Mouse (Mus musculus): ENCODE measurements around the gene Hmga2. TPM values are rescaled to one million over a fixed set of nuclear protein-coding genes. Genes with fewer than 3 reads are reported as not detected.

The Hmga2 gene
- polyA plus RNA-seq, 1 experiment from 2014 or later: 3.4 TPM

DNA sequence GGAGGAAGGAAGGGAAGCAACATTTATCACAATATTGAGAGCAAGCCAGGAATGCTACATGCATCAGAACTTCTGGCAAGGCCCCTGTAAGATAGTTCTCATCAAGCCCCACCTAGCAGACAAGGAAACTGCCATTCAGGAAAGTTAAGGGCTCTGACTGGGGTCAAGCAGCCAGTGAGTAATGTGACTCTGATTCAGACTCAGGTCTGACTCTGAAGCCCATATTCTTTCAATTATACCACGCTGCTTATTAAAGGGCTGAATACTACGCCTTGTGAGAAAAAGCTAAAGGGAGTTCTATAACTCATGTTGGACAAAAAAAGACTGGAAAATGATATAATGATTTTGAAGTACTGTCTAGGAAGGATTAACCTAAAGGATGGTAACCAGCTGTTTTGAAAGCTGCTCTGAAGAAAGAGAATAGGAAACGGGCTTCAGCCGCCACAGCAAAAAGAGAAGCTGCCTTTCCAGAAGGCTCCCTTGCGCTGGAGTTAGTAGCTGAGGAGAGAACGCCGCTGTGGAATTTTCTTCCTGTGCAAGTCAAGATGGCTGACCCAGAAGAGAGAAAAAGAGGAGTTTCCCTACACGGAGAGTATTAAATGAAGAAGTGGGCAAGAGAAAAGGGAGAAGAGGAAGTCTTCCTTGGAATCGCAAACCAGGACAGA lies 76.3 kb downstream of the Hmga2 start:
- no peak overlapping the region for H3K4me2 ChIP-seq (ENCODE audit: low read depth, low read length)
- no peak overlapping the region for H3K9ac ChIP-seq (replicated peaks; ENCODE audit: low read depth, low read length)
- 71% methylated on average over 9 of the region's 9 CpGs for WGBS
- no peaks in the 10 kb centered on the region for H3K4me1 ChIP-seq (ENCODE audit: control insufficient read depth, insufficient read depth, low read length)
- no peak overlapping the region for H3K27ac ChIP-seq (ENCODE audit: low read depth, low read length)
- no peak for ATAC-seq (ENCODE audit: low read depth)
- H3K9me3 ChIP-seq (ENCODE audit: control insufficient read depth, low read length): no peaks in the 10 kb centered on the region
- H3K36me3 ChIP-seq (ENCODE audit: control insufficient read depth, insufficient read depth, low read length): no peaks in the 10 kb centered on the region
- H3K27me3 ChIP-seq (ENCODE audit: control insufficient read depth, insufficient read depth, low read length): no peaks in the 10 kb centered on the region
- no peak overlapping the region for H3K4me3 ChIP-seq (ENCODE audit: low read depth, low read length)

DNA sequence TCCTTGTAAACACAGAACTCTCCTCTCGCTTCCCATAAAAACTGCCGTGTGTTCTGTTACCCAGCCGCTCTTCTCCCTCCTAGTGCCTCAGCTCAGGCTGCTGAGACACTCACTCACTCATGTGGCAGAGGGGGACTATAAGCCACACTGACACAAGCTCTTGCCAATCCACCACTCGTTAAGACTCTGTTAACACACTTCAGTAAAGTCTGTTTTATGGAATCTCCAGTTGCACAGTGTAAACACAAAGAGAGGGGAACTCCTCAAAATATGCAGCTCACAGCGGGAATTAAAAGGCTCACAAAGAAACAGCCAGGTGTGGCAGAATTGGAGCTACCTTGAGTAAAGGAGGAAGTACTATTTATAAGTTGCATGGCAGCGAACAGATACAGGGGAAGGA lies 77.5 kb downstream of the Hmga2 start:
- WGBS: 47% methylated on average over 6 of the region's 6 CpGs
- no peak overlapping the region for H3K4me3 ChIP-seq (ENCODE audit: low read depth, low read length)
- ATAC-seq (ENCODE audit: low read depth): no peak

DNA sequence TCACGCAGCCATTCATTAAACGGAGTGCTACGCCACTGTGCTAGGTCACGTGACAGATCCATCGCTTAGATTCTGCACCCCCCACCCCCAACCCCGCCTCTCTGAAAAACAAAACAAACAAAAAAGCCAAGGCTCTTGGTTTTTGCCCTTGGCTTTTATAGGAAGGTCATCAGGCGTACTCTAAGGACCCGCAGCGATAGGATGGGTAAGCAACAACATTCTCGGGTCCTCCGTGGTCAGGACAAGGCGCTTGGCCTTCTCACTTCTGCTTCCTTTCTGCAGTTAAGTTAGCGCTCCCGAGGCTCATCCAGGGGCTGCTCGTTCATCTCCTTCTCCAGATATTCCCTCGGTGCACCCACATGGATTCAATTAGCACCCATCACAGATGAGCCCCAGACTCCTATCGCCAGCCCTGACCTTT lies 79.0 kb downstream of the Hmga2 start:
- Histone ChIP-seq H3K4me2 (ENCODE audit: low read depth, low read length) (no peak overlapping the region), H3K27ac (ENCODE audit: low read depth, low read length) (no peak overlapping the region), H3K9ac (replicated peaks; ENCODE audit: low read depth, low read length) (no peak overlapping the region), H3K36me3 (ENCODE audit: control insufficient read depth, insufficient read depth, low read length) (no peaks in the 10 kb centered on the region), H3K27me3 (ENCODE audit: control insufficient read depth, insufficient read depth, low read length) (0 out of 2 replicates have a peak, but pooled peaks cover 3% of the 10 kb centered on the region), H3K4me1 (ENCODE audit: control insufficient read depth, insufficient read depth, low read length) (no peaks in the 10 kb centered on the region), H3K9me3 (ENCODE audit: control insufficient read depth, low read length) (no peaks in the 10 kb centered on the region), H3K4me3 (ENCODE audit: low read depth, low read length) (no peak overlapping the region)
- no peak for ATAC-seq (ENCODE audit: low read depth)
- 83% methylated on average over 17 of the region's 17 CpGs for WGBS

More for the DNA sequence above, 77.5 kb downstream of the Hmga2 start:
- Histone ChIP-seq H3K9me3 (ENCODE audit: control insufficient read depth, low read length) (no peaks in the 10 kb centered on the region), H3K9ac (replicated peaks; ENCODE audit: low read depth, low read length) (no peak overlapping the region), H3K36me3 (ENCODE audit: control insufficient read depth, insufficient read depth, low read length) (no peaks in the 10 kb centered on the region), H3K4me1 (ENCODE audit: control insufficient read depth, insufficient read depth, low read length) (no peaks in the 10 kb centered on the region), H3K27ac (ENCODE audit: low read depth, low read length) (no peak overlapping the region), H3K4me2 (ENCODE audit: low read depth, low read length) (no peak overlapping the region), H3K27me3 (ENCODE audit: control insufficient read depth, insufficient read depth, low read length) (no peaks in the 10 kb centered on the region)

DNA sequence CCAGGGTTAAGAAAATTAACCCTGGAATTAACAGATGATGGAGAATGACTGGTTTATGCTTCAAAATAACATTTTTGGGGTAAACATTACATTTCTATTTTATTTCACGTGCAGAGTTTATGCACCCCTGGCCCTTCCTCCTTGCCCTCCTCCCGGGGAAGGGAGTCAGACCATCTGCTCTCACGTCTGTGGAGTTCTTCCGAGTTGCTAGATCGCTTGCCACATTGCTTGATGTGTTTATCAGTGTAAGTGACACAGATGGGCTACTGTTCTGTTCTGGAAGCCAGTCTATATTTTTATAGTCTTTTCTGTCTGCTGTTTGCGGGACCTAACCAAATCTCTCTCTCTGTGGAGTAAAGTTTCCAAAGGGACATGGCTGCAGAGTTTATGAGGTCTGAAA lies 80.7 kb downstream of the Hmga2 start:
- Histone ChIP-seq H3K9me3 (ENCODE audit: control insufficient read depth, low read length) (no peaks in the 10 kb centered on the region), H3K4me3 (ENCODE audit: low read depth, low read length) (no peak overlapping the region), H3K4me2 (ENCODE audit: low read depth, low read length) (no peak overlapping the region), H3K27me3 (ENCODE audit: control insufficient read depth, insufficient read depth, low read length) (0 out of 2 replicates have a peak, but pooled peaks cover 3% of the 10 kb centered on the region), H3K9ac (replicated peaks; ENCODE audit: low read depth, low read length) (no peak overlapping the region), H3K4me1 (ENCODE audit: control insufficient read depth, insufficient read depth, low read length) (peaks cover 10% of the 10 kb centered on the region; the same call in 1 of the 2 replicates), H3K27ac (ENCODE audit: low read depth, low read length) (no peak overlapping the region), H3K36me3 (ENCODE audit: control insufficient read depth, insufficient read depth, low read length) (no peaks in the 10 kb centered on the region)
- WGBS: 57% methylated on average over 6 of the region's 6 CpGs
- no peak for ATAC-seq (ENCODE audit: low read depth)

DNA sequence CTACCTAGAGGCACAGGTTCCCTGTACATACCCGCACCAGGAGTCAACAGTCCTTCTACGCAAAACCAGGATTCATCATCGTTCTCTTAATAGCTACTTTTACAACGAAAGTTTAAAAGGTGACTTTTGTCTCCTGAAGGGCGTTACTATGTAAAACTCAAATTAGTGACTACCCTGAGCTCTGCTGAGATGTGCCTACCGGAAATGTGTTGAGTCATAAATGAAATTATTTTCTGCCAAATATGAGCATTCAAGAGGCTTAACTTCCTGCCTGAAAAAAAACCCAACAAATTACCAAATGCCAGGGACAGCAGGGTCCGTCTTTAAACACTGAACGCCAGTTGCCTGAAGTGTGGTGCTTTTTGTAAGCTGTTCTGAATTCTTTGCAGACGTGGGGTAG lies 81.5 kb downstream of the Hmga2 start:
- ATAC-seq (ENCODE audit: low read depth): no peak
- 90% methylated on average over 9 of the region's 9 CpGs for WGBS
- H3K9me3 ChIP-seq (ENCODE audit: control insufficient read depth, low read length): no peaks in the 10 kb centered on the region
- H3K4me2 ChIP-seq (ENCODE audit: low read depth, low read length): no peak overlapping the region
- H3K4me3 ChIP-seq (ENCODE audit: low read depth, low read length): no peak overlapping the region
- no peak overlapping the region for H3K27ac ChIP-seq (ENCODE audit: low read depth, low read length)
- peaks cover 3% of the 10 kb centered on the region; the same call in 1 of the 2 replicates for H3K27me3 ChIP-seq (ENCODE audit: control insufficient read depth, insufficient read depth, low read length)
- no peak overlapping the region for H3K9ac ChIP-seq (replicated peaks; ENCODE audit: low read depth, low read length)
- peaks cover 10% of the 10 kb centered on the region; the same call in 1 of the 2 replicates for H3K4me1 ChIP-seq (ENCODE audit: control insufficient read depth, insufficient read depth, low read length)
- H3K36me3 ChIP-seq (ENCODE audit: control insufficient read depth, insufficient read depth, low read length): no peaks in the 10 kb centered on the region

DNA sequence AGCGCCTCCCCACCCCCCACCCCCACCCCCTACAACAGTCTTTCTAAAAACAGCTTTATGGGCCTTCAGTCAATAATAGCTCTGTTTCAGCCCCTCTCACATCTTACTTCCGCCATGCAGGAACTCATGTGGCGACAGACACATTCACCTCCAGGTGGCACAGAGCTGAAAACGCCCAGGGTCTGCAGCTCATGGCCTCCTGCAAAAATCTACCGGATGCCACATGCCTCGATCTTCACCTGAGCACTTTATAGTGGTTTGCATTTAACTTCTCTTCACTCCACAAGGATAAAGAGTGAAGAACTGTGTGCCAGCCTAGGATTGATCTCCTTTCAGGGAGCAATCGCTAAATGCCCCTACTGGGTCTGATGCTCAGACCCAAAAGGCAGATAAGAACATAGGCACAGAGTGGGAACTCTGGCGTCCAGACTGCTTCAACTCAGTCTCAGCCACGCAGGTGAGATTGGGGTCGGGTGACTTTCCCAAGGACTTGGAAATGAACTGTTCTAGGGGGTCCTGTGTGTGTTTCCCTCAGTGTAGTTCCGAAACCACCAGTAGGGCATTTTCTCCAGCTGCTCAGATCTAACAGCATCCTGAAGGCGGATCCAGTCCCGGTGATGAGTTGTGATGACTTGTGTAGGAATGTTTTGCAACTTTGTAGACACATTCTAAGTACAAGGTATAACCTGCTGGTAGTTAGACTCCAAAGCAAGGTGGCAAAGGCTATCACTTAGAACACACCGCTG lies 84.1 kb downstream of the Hmga2 start:
- Histone ChIP-seq H3K4me2 (ENCODE audit: low read depth, low read length) (peak overlapping the region; percentile 33; the same call in 1 of the 2 replicates), H3K9me3 (ENCODE audit: control insufficient read depth, low read length) (no peaks in the 10 kb centered on the region), H3K27ac (ENCODE audit: low read depth, low read length) (no peak overlapping the region), H3K9ac (replicated peaks; ENCODE audit: low read depth, low read length) (no peak overlapping the region), H3K4me1 (ENCODE audit: control insufficient read depth, insufficient read depth, low read length) (peaks cover 13% of the 10 kb centered on the region; the same call in 1 of the 2 replicates), H3K4me3 (ENCODE audit: low read depth, low read length) (no peak overlapping the region), H3K36me3 (ENCODE audit: control insufficient read depth, insufficient read depth, low read length) (no peaks in the 10 kb centered on the region), H3K27me3 (ENCODE audit: control insufficient read depth, insufficient read depth, low read length) (peaks cover 5% of the 10 kb centered on the region; the same call in 1 of the 2 replicates)
- ATAC-seq (ENCODE audit: low read depth): no peak
- WGBS: 22% methylated on average over 14 of the region's 14 CpGs

DNA sequence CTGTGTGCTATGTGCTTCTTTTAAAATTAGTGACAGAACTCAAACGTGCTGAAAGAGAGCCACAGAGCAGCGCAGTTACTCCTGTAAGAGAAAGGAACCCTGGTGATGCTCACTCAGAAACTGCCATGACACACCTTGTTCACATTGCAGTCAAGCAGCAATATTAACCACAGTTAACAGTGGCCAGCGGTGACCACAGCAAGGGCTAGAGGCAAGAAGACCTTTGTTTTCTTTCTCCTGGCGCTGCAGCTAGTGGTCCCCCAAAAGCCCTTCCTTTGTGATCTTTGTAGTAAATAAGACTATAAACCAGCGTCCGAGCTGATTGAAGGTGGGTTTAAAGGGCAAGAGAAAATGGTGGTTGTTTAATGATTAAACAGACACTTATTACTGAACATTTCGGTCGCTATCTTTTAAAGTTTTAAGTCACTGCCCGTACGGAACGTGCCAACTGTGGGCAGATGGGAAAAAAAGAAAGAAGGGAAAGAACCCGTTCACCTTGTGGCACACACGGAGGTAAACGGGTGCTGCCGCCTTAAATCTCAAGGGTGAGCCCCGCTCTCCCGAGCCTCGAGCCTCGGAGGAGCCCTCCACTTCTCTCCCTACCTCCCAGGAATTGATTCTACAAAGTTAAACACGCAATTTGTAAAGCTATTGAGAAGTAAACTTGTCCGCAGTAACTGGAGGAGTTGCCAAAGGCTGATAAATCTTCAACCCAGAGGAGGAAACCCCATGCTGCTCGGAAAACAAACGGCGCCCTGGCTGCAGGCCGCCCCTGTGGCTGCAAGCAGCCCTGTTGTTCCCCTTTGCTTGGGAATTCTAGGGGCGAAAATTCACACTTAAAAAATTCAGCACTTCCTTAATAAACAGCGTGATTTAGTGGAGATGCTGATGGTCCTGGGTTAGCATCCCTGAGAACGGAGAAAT lies 85.1 kb downstream of the Hmga2 start:
- no peak overlapping the region for H3K27ac ChIP-seq (ENCODE audit: low read depth, low read length)
- H3K9me3 ChIP-seq (ENCODE audit: control insufficient read depth, low read length): no peaks in the 10 kb centered on the region
- peaks cover 5% of the 10 kb centered on the region; the same call in 1 of the 2 replicates for H3K27me3 ChIP-seq (ENCODE audit: control insufficient read depth, insufficient read depth, low read length)
- no peak overlapping the region for H3K4me3 ChIP-seq (ENCODE audit: low read depth, low read length)
- peak overlapping the region; percentile 33 for H3K4me2 ChIP-seq (ENCODE audit: low read depth, low read length)
- WGBS: 8% methylated on average over 28 of the region's 28 CpGs
- H3K9ac ChIP-seq (replicated peaks; ENCODE audit: low read depth, low read length): peak overlapping the region; percentile 37; the same call in 1 of the 2 replicates
- ATAC-seq (ENCODE audit: low read depth): no peak
- H3K4me1 ChIP-seq (ENCODE audit: control insufficient read depth, insufficient read depth, low read length): peaks cover 13% of the 10 kb centered on the region; the same call in 1 of the 2 replicates
- H3K36me3 ChIP-seq (ENCODE audit: control insufficient read depth, insufficient read depth, low read length): no peaks in the 10 kb centered on the region

DNA sequence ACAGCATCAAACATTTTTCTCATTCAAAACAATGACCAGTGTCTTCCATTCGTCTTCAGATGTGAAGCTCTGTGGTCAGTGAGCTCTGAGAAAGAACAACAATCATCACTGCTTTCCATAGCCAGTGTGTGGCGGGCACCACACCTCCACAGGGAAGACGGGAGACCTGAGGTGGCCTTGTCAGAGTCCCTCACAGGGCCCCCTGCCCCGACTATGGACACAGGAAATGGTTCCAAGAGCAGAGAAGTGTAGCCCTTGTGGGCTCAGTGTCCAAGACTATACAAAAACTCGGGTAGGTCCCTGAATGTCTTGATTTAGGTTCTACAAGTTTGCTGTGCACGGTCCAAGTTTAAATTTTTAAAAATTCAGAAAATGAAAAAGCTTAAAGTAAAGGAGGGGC lies 86.6 kb downstream of the Hmga2 start:
- Histone ChIP-seq H3K4me1 (ENCODE audit: control insufficient read depth, insufficient read depth, low read length) (peaks cover 16% of the 10 kb centered on the region; the same call in 1 of the 2 replicates), H3K27ac (ENCODE audit: low read depth, low read length) (no peak overlapping the region), H3K4me3 (ENCODE audit: low read depth, low read length) (no peak overlapping the region), H3K36me3 (ENCODE audit: control insufficient read depth, insufficient read depth, low read length) (no peaks in the 10 kb centered on the region), H3K27me3 (ENCODE audit: control insufficient read depth, insufficient read depth, low read length) (peaks cover 5% of the 10 kb centered on the region; the same call in 1 of the 2 replicates), H3K9ac (replicated peaks; ENCODE audit: low read depth, low read length) (no peak overlapping the region), H3K4me2 (ENCODE audit: low read depth, low read length) (no peak overlapping the region), H3K9me3 (ENCODE audit: control insufficient read depth, low read length) (no peaks in the 10 kb centered on the region)
- 57% methylated on average over 6 of the region's 6 CpGs for WGBS
- no peak for ATAC-seq (ENCODE audit: low read depth)
